Mouse (Mus musculus) CH12.LX (cell line): ENCODE results near the gene Rcan3. TPM values are rescaled to one million over a fixed set of nuclear protein-coding genes. Genes with fewer than 3 reads are reported as not detected.

Experiments
- DNase-seq: peaks from one replicate; pipeline ENCODE4 v3.0.0-alpha.2; 2013; ENCODE audit errors: extremely low read depth
- H3K27ac ChIP-seq: 2 replicates; pipeline ENCODE4 v1.5.1; 2012; ENCODE audit warnings: low read depth, mild to moderate bottlenecking, control low read depth, moderate library complexity; ENCODE audit not compliant: insufficient read depth
- H3K27me3 ChIP-seq: replicated peaks from 2 replicates; pipeline ENCODE3; 2012; ENCODE audit warnings: inconsistent platforms
- H3K36me3 ChIP-seq, 2 experiments: replicated peaks in 1 of 2; 2 replicates each; pipeline versions ENCODE3 to v1.6.1; 2012; ENCODE audit warnings: inconsistent platforms in 1 of 2, low read length in 1 of 2, mild to moderate bottlenecking in 1 of 2, mixed read lengths in 1 of 2, moderate library complexity in 1 of 2; ENCODE audit not compliant: control insufficient read depth in 1 of 2, insufficient read depth in 1 of 2
- H3K4me1 ChIP-seq, 2 experiments: 2 replicates each; pipeline ENCODE4 v1.6.1; 2012; ENCODE audit warnings: inconsistent platforms in 1 of 2, moderate library complexity in 1 of 2; ENCODE audit not compliant: insufficient read depth in 2 of 2, control insufficient read depth in 1 of 2
- H3K4me2 ChIP-seq: 2 replicates; pipeline ENCODE4 v1.6.1; 2012; ENCODE audit warnings: low read depth, mild to moderate bottlenecking, control low read depth; ENCODE audit not compliant: poor library complexity, insufficient read depth, severe bottlenecking
- H3K4me3 ChIP-seq, 3 experiments: fragments of 150-350 bp in 1 of 3; sonication (generic) in 1 of 3; replicated peaks in 1 of 3; 2 replicates each; pipeline versions ENCODE3 to v1.5.1; 2011 to 2012; ENCODE audit warnings: low read depth in 2 of 3, low read length in 2 of 3, mild to moderate bottlenecking in 2 of 3, moderate library complexity in 2 of 3, control low read depth in 1 of 3, improper control_type of control experiment in 1 of 3, inconsistent platforms in 1 of 3, mixed read lengths in 1 of 3; ENCODE audit not compliant: poor library complexity in 1 of 3
- H3K79me2 ChIP-seq: replicated peaks from 2 replicates; pipeline ENCODE4 v1.6.1; 2012; ENCODE audit warnings: mild to moderate bottlenecking, moderate library complexity; ENCODE audit not compliant: control insufficient read depth, poor library complexity, insufficient read depth, severe bottlenecking; ENCODE audit errors: extremely low read depth
- H3K9ac ChIP-seq: 2 replicates; pipeline ENCODE4 v1.6.1; 2012; ENCODE audit warnings: low read depth, mild to moderate bottlenecking, control low read depth, moderate library complexity; ENCODE audit not compliant: insufficient read depth
- H3K9me3 ChIP-seq: replicated peaks from 2 replicates; pipeline ENCODE3; 2012; ENCODE audit warnings: low read length, inconsistent platforms, mixed read lengths
- CHD1 ChIP-seq: IDR thresholded peaks from 2 replicates; pipeline ENCODE4 v1.6.1; 2012; ENCODE audit warnings: low read depth, low read length, improper control_type of control experiment, inconsistent platforms
- CHD2 ChIP-seq: IDR thresholded peaks from 2 replicates; pipeline ENCODE4 v1.6.1; 2011; ENCODE audit warnings: low read length, improper control_type of control experiment
- CTCF ChIP-seq, 2 experiments: IDR thresholded peaks in 1 of 2; conservative IDR thresholded peaks in 1 of 2; 2 replicates each; pipeline ENCODE4 v1.5.1; 2011 to 2012; ENCODE audit warnings: low read depth in 2 of 2, low read length in 2 of 2, improper control_type of control experiment in 1 of 2, inconsistent platforms in 1 of 2, mild to moderate bottlenecking in 1 of 2, moderate library complexity in 1 of 2
- ELF1 ChIP-seq: IDR thresholded peaks from 2 replicates; pipeline ENCODE4 v1.6.1; 2014; ENCODE audit warnings: low read depth, mild to moderate bottlenecking, inconsistent platforms, low read length, improper control_type of control experiment
- EP300 ChIP-seq: IDR thresholded peaks from 2 replicates; pipeline ENCODE4 v1.6.1; 2011; ENCODE audit warnings: low read length, improper control_type of control experiment
- ETS1 ChIP-seq: conservative IDR thresholded peaks from 2 replicates; pipeline ENCODE4 v1.6.1; 2012; ENCODE audit warnings: low read depth, mild to moderate bottlenecking, inconsistent platforms, low read length, improper control_type of control experiment, moderate library complexity
- GABPA ChIP-seq: IDR thresholded peaks from 2 replicates; pipeline ENCODE4 v1.6.1; 2012; ENCODE audit warnings: low read depth, low read length, improper control_type of control experiment, inconsistent platforms; ENCODE audit not compliant: insufficient replicate concordance
- IRF4 ChIP-seq: IDR thresholded peaks from 2 replicates; pipeline ENCODE4 v1.6.1; 2014; ENCODE audit warnings: low read depth, mild to moderate bottlenecking, inconsistent platforms, low read length, improper control_type of control experiment
- JUN ChIP-seq: IDR thresholded peaks from 2 replicates; pipeline ENCODE4 v1.6.1; 2011; ENCODE audit warnings: low read depth, mild to moderate bottlenecking, low read length, improper control_type of control experiment, moderate library complexity; ENCODE audit not compliant: insufficient read depth
- KAT2A ChIP-seq: IDR thresholded peaks from 2 replicates; pipeline ENCODE4 v1.6.1; 2012; ENCODE audit warnings: low read length, improper control_type of control experiment, inconsistent platforms; ENCODE audit not compliant: insufficient replicate concordance
- MAX ChIP-seq: IDR thresholded peaks from 2 replicates; pipeline ENCODE4 v1.6.1; 2011; ENCODE audit warnings: low read length, improper control_type of control experiment
- MEF2A ChIP-seq: IDR thresholded peaks from 2 replicates; pipeline ENCODE4 v1.6.1; 2014; ENCODE audit warnings: low read depth, mild to moderate bottlenecking, inconsistent platforms, low read length, improper control_type of control experiment, borderline replicate concordance
- MXI1 ChIP-seq: IDR thresholded peaks from 2 replicates; pipeline ENCODE4 v1.6.1; 2011; ENCODE audit warnings: mild to moderate bottlenecking, low read depth, low read length, improper control_type of control experiment
- MYC ChIP-seq: IDR thresholded peaks from 2 replicates; pipeline ENCODE4 v1.6.1; 2011; ENCODE audit warnings: low read depth, mild to moderate bottlenecking, improper control_type of control experiment, low read length
- NELFE ChIP-seq: IDR thresholded peaks from 2 replicates; pipeline ENCODE4 v1.6.1; 2011; ENCODE audit warnings: low read depth, low read length, improper control_type of control experiment
- PAX5 ChIP-seq: IDR thresholded peaks from 2 replicates; pipeline ENCODE4 v1.6.1; 2012; ENCODE audit warnings: low read length, inconsistent platforms, mixed read lengths
- POLR2A ChIP-seq: IDR thresholded peaks from 2 replicates; pipeline ENCODE4 v1.6.1; 2011; ENCODE audit warnings: low read depth, mild to moderate bottlenecking, improper control_type of control experiment, low read length
- POLR2AphosphoS2 ChIP-seq: IDR thresholded peaks from 2 replicates; pipeline ENCODE4 v1.6.1; 2011; ENCODE audit warnings: low read depth, low read length, improper control_type of control experiment
- RAD21 ChIP-seq: IDR thresholded peaks from 2 replicates; pipeline ENCODE4 v1.6.1; 2011; ENCODE audit warnings: low read depth, mild to moderate bottlenecking, low read length, improper control_type of control experiment, moderate library complexity
- SIN3A ChIP-seq: IDR thresholded peaks from 2 replicates; pipeline ENCODE4 v1.6.1; 2012; ENCODE audit warnings: low read length, improper control_type of control experiment, inconsistent platforms
- SMC3 ChIP-seq: IDR thresholded peaks from 2 replicates; pipeline ENCODE4 v1.6.1; 2011; ENCODE audit warnings: low read depth, low read length, improper control_type of control experiment
- TBP ChIP-seq: conservative IDR thresholded peaks from 2 replicates; pipeline ENCODE4 v1.6.1; 2011; ENCODE audit warnings: low read depth, low read length, improper control_type of control experiment
- TCF12 ChIP-seq: IDR thresholded peaks from 2 replicates; pipeline ENCODE4 v1.6.1; 2014; ENCODE audit warnings: low read depth, mild to moderate bottlenecking, inconsistent platforms, low read length, improper control_type of control experiment
- UBTF ChIP-seq: IDR thresholded peaks from 2 replicates; pipeline ENCODE4 v1.6.1; 2012; ENCODE audit warnings: low read depth, mild to moderate bottlenecking, inconsistent platforms, low read length, improper control_type of control experiment, moderate library complexity
- USF1 ChIP-seq: IDR thresholded peaks from 2 replicates; pipeline ENCODE4 v1.6.1; 2014; ENCODE audit warnings: low read depth, mild to moderate bottlenecking, inconsistent platforms, low read length, improper control_type of control experiment
- USF2 ChIP-seq: conservative IDR thresholded peaks from 2 replicates; pipeline ENCODE4 v1.6.1; 2011; ENCODE audit warnings: low read depth, low read length, improper control_type of control experiment
- ZC3H11A ChIP-seq: IDR thresholded peaks from 2 replicates; pipeline ENCODE4 v1.6.1; 2012; ENCODE audit warnings: low read depth, mild to moderate bottlenecking, inconsistent platforms, low read length, improper control_type of control experiment
- ZKSCAN1 ChIP-seq: IDR thresholded peaks from 2 replicates; pipeline ENCODE4 v1.6.1; 2012; ENCODE audit warnings: low read depth, inconsistent platforms, low read length, improper control_type of control experiment, borderline replicate concordance
- ZMIZ1 ChIP-seq: IDR thresholded peaks from 2 replicates; pipeline ENCODE4 v1.6.1; 2012; ENCODE audit warnings: low read depth, mild to moderate bottlenecking, inconsistent platforms, low read length, improper control_type of control experiment
- ZNF384 ChIP-seq: IDR thresholded peaks from 2 replicates; pipeline ENCODE4 v1.6.1; 2012; ENCODE audit warnings: low read depth, low read length, improper control_type of control experiment, inconsistent platforms
- dilution Hi-C: fragments of 300-500 bp; cut with MboI; formaldehyde crosslinking; loops from 2 replicates; pipeline ENCODE4 v1.14.3; 2020; ENCODE audit warnings: low sequenced_read_pairs; ENCODE audit not compliant: extremely low pct_unique_long_range_greater_than_20kb, extremely low pct_ligation_motif_present
- in situ Hi-C: fragments of 300-500 bp; cut with MboI; formaldehyde crosslinking; loops from 3 replicates; pipeline ENCODE4 v1.14.3; 2019; ENCODE audit warnings: low sequenced_read_pairs, low pct_ligation_motif_present, low pct_unique_long_range_greater_than_20kb, mixed read lengths
- polyA plus RNA-seq: library from polyadenylated mRNA; unstranded; fragments of >175 nt; gene quantifications from 2 replicates; pipeline ENCODE4 v1.2.1, GENCODE M21; 2012; ENCODE audit warnings: low read depth; ENCODE audit not compliant: insufficient read length
- total RNA-seq, 2 experiments: library from RNA; depleted of rRNA; stranded (reverse); fragments of 300-350 nt in 1 of 2; fragments of >200 nt in 1 of 2; gene quantifications; 2 replicates each; pipeline ENCODE4 v1.2.3; 2012 to 2014

Rcan3 gene
- total and polyA plus RNA-seq, 3 experiments, result 2.5 to 4.2 (median 3.0) TPM

GRCm38 (mm10) chr4:135433086-135433442 is 589 bp downstream of the Rcan3 start:
- H3K79me2 ChIP-seq, result no peaks in the 10 kb centered on the region
- no peak for DNase-seq
- TF ChIP-seq CHD2 (no peak), UBTF (no peak), ZNF384 (no peak), JUN (no peak), RAD21 (no peak), SIN3A (no peak), ELF1 (no peak), POLR2AphosphoS2 (no peak), PAX5 (no peak), ETS1 (no peak), IRF4 (no peak), SMC3 (no peak)
- H3K9ac ChIP-seq, result peak overlapping the region; percentile 44
- peaks cover 3% of the 10 kb centered on the region for H3K27me3 ChIP-seq
- no peaks in the 10 kb centered on the region for H3K9me3 ChIP-seq
- H3K36me3 ChIP-seq, result no peaks in the 10 kb centered on the region
- H3K4me2 ChIP-seq, result peak overlapping the region; percentile 41; the same call in 1 of the 2 replicates
- H3K4me1 ChIP-seq, result peaks cover 0 to 28% of the 10 kb centered on the region in 2 experiments; a peak in 2 of 4 replicates
- no peak overlapping the region for H3K27ac ChIP-seq
- in situ Hi-C loops (no loop called here), dilution Hi-C loops (no loop called here)
- peak overlapping the region; percentile 60 to 67 (median 64) for H3K4me3 ChIP-seq

- no peaks in the 10 kb centered on the region for H3K79me2 ChIP-seq
- H3K9me3 ChIP-seq, result no peaks in the 10 kb centered on the region
- TF ChIP-seq ZC3H11A (no peak), GABPA (no peak), MAX (no peak), CHD1 (no peak), TCF12 (no peak), EP300 (no peak), ZKSCAN1 (no peak), POLR2AphosphoS2 (no peak), MYC (no peak), NELFE (no peak), USF2 (no peak), POLR2A (no peak), MXI1 (no peak), CTCF (conservative IDR thresholded peaks at IDR 0.05 in 1 of 2, IDR thresholded peaks at IDR 0.05 in 1 of 2; ENCODE audit: low read depth in 2 of 2, low read length in 2 of 2) (no peak), KAT2A (no peak), TBP (no peak), USF1 (no peak), ZMIZ1 (no peak), MEF2A (no peak), SIN3A (no peak)
- no peak overlapping the region for H3K27ac ChIP-seq
- peaks cover 0 to 20% of the 10 kb centered on the region in 2 experiments; a peak in 2 of 4 replicates for H3K4me1 ChIP-seq
- no peak overlapping the region for H3K4me2 ChIP-seq
- no peak for DNase-seq
- H3K36me3 ChIP-seq, result no peaks in the 10 kb centered on the region
- in situ Hi-C loops, result no loop called here
- dilution Hi-C loops, result no loop called here
- no peak overlapping the region for H3K4me3 ChIP-seq
- H3K27me3 ChIP-seq, result peaks cover 3% of the 10 kb centered on the region
- H3K9ac ChIP-seq, result no peak overlapping the region
These were observed 3.5 kb downstream of the Rcan3 start for GRCm38 (mm10) chr4:135429990-135430760.
